In genomic region chr5:115256909-115257546, GRCm38 (mm10) we compare ENCODE assay signal across 25 mouse cellular contexts. TPM values are rescaled to one million over a fixed set of nuclear protein-coding genes. Genes with fewer than 3 reads are reported as not detected.
DNase-seq lines count a peak whose midpoint lies in the region; ATAC-seq and TF ChIP-seq lines count a peak whose summit lies in the region.
"Had no signal": no experiment of that assay in that cellular context is flagged by ENCODE, and none has a peak within 500 bp of the region (broad histone marks: within the 10 kb centered on the region; RNA-seq: fewer than 3 reads in every experiment).

No protein-coding gene starts in this region.

- peak; percentile 47 for DNase-seq in kidney, adult 11 months
- peak; percentile 48 to 58 for DNase-seq in kidney, postnatal 36 days
- no peak for DNase-seq in kidney, postnatal 14 days
- no peak for DNase-seq in stomach, postnatal 0 days (ENCODE audit: low spot score)
- DNase-seq: adrenal gland, postnatal 10 days; adrenal gland, postnatal 36 days; B cell, adult 2 months; cerebellum, adult 18-20 months; cerebellum, adult 9-11 months; gastrocnemius, postnatal 14 days; heart, adult 11 months had no signal

- no peaks in the 10 kb centered on the region for H3K27me3 ChIP-seq in kidney, embryonic 15.5 days
- no peaks in the 10 kb centered on the region for H3K27me3 ChIP-seq in intestine, embryonic 16.5 days (replicated peaks; ENCODE audit: control insufficient read depth, insufficient read depth, low read length)
- H3K27me3 ChIP-seq in stomach, postnatal 0 days (ENCODE audit: control insufficient read depth, insufficient read depth, low read length) = no peaks in the 10 kb centered on the region
- H3K27me3 ChIP-seq: CH12.LX; embryonic facial prominence, embryonic 12.5 days; embryonic facial prominence, embryonic 15.5 days; forebrain, embryonic 12.5 days; forebrain, embryonic 15.5 days; hindbrain, embryonic 12.5 days; hindbrain, embryonic 15.5 days; Patski had no signal

- TF ChIP-seq CTCF in stomach, postnatal 0 days (IDR thresholded peaks at IDR 0.05; ENCODE audit: low read depth) = no peak

- no peak overlapping the region for H3K27ac ChIP-seq in kidney, embryonic 15.5 days
- H3K27ac ChIP-seq in intestine, embryonic 16.5 days (ENCODE audit: low read length) = no peak overlapping the region
- no peak overlapping the region for H3K27ac ChIP-seq in stomach, postnatal 0 days (replicated peaks)
- H3K27ac ChIP-seq: embryonic facial prominence, embryonic 12.5 days; embryonic facial prominence, embryonic 15.5 days; forebrain, embryonic 12.5 days; forebrain, embryonic 15.5 days; gastrocnemius, adult 2 months; hindbrain, embryonic 12.5 days; hindbrain, embryonic 15.5 days had no signal

- H3K4me1 ChIP-seq in kidney, embryonic 15.5 days = no peaks in the 10 kb centered on the region
- no peaks in the 10 kb centered on the region for H3K4me1 ChIP-seq in intestine, embryonic 16.5 days (ENCODE audit: control insufficient read depth, insufficient read depth, low read length)
- no peaks in the 10 kb centered on the region for H3K4me1 ChIP-seq in stomach, postnatal 0 days (replicated peaks; ENCODE audit: control insufficient read depth, insufficient read depth)
- H3K4me1 ChIP-seq: embryonic facial prominence, embryonic 12.5 days; embryonic facial prominence, embryonic 15.5 days; forebrain, embryonic 12.5 days; forebrain, embryonic 15.5 days; hindbrain, embryonic 12.5 days; hindbrain, embryonic 15.5 days had no signal

- no peak for TF ChIP-seq EP300 in stomach, postnatal 0 days (optimal IDR thresholded peaks at IDR 0.05)

- no peaks in the 10 kb centered on the region for H3K9me3 ChIP-seq in kidney, embryonic 15.5 days (replicated peaks)
- no peaks in the 10 kb centered on the region for H3K9me3 ChIP-seq in intestine, embryonic 16.5 days (ENCODE audit: control insufficient read depth, low read length)
- no peaks in the 10 kb centered on the region for H3K9me3 ChIP-seq in stomach, postnatal 0 days (ENCODE audit: control insufficient read depth, low read length)
- H3K9me3 ChIP-seq: embryonic facial prominence, embryonic 12.5 days; embryonic facial prominence, embryonic 15.5 days; forebrain, embryonic 12.5 days; forebrain, embryonic 15.5 days; G1E; hindbrain, embryonic 12.5 days; hindbrain, embryonic 15.5 days had no signal

- WGBS in kidney, embryonic 15.5 days = 90% methylated on average over 10 of the region's 10 CpGs
- 82% methylated on average over 10 of the region's 10 CpGs for WGBS in intestine, embryonic 16.5 days
- 80% methylated on average over 10 of the region's 10 CpGs for WGBS in stomach, postnatal 0 days

- H3K9ac ChIP-seq in kidney, embryonic 15.5 days = no peak overlapping the region
- H3K9ac ChIP-seq in intestine, embryonic 16.5 days (ENCODE audit: low read depth, low read length) = no peak overlapping the region
- H3K9ac ChIP-seq in stomach, postnatal 0 days (ENCODE audit: low read length) = no peak overlapping the region
- H3K9ac ChIP-seq: embryonic facial prominence, embryonic 12.5 days; embryonic facial prominence, embryonic 15.5 days; forebrain, embryonic 12.5 days; forebrain, embryonic 15.5 days; hindbrain, embryonic 12.5 days; hindbrain, embryonic 15.5 days had no signal

- no peak overlapping the region for H3K4me2 ChIP-seq in kidney, embryonic 15.5 days
- H3K4me2 ChIP-seq in intestine, embryonic 16.5 days (ENCODE audit: low read depth, low read length) = no peak overlapping the region
- no peak overlapping the region for H3K4me2 ChIP-seq in stomach, postnatal 0 days (replicated peaks; ENCODE audit: low read depth)
- H3K4me2 ChIP-seq: embryonic facial prominence, embryonic 12.5 days; embryonic facial prominence, embryonic 15.5 days; forebrain, embryonic 12.5 days; forebrain, embryonic 15.5 days; heart, embryonic 11.5 days; hindbrain, embryonic 12.5 days; hindbrain, embryonic 15.5 days had no signal

- peaks cover 66% of the 10 kb centered on the region for H3K36me3 ChIP-seq in kidney, embryonic 15.5 days
- peaks cover 29% of the 10 kb centered on the region for H3K36me3 ChIP-seq in intestine, embryonic 16.5 days (ENCODE audit: control insufficient read depth, insufficient read depth, low read length)
- H3K36me3 ChIP-seq in stomach, postnatal 0 days (ENCODE audit: control insufficient read depth, insufficient read depth, low read length) = peaks cover 42% of the 10 kb centered on the region

- no peak for ATAC-seq in kidney, embryonic 15.5 days (replicated peaks; ENCODE audit: low FRiP score)
- ATAC-seq in intestine, embryonic 16.5 days = peak; percentile 53; the same call in 1 of the 2 replicates
- ATAC-seq in stomach, postnatal 0 days (ENCODE audit: low FRiP score, low TSS enrichment) = no peak; the same call in 1 of the 2 replicates
- ATAC-seq in frontal cortex, adult (ENCODE audit: low TSS enrichment) = no peak
- ATAC-seq: forebrain, embryonic 15.5 days; Patski had no signal

- no peak overlapping the region for H3K4me3 ChIP-seq in kidney, embryonic 15.5 days (replicated peaks)
- no peak overlapping the region for H3K4me3 ChIP-seq in intestine, embryonic 16.5 days (ENCODE audit: low read length)
- no peak overlapping the region for H3K4me3 ChIP-seq in stomach, postnatal 0 days (ENCODE audit: low read depth, low read length)
- H3K4me3 ChIP-seq: embryonic facial prominence, embryonic 12.5 days; embryonic facial prominence, embryonic 15.5 days; forebrain, embryonic 12.5 days; forebrain, embryonic 15.5 days; gastrocnemius, adult 2 months; hindbrain, embryonic 12.5 days; hindbrain, embryonic 15.5 days had no signal

RNA-seq across cellular contexts. Expression of gene Rnf10, which starts 15.7 kb away (rescaled TPM):
- polyA plus RNA-seq in kidney, embryonic 15.5 days (2015; fragmentation: Nextera tagmentation; extraction: Ambion mirVana) = 134 and 142 TPM in 2 replicates
- 90.4 and 92.6 TPM in 2 replicates for polyA plus RNA-seq in intestine, embryonic 16.5 days (2015; fragmentation: Nextera tagmentation; extraction: Ambion mirVana)
- 84.0 and 93.0 TPM in 2 replicates for polyA plus RNA-seq in stomach, postnatal 0 days (2015; fragmentation: Nextera tagmentation; extraction: Ambion mirVana)

RNA-seq across cellular contexts. Expression of gene Pop5, which starts 21.4 kb away (rescaled TPM):
- 114 and 123 TPM in 2 replicates for polyA plus RNA-seq in kidney, embryonic 15.5 days (2015; fragmentation: Nextera tagmentation; extraction: Ambion mirVana)
- polyA plus RNA-seq in intestine, embryonic 16.5 days (2015; fragmentation: Nextera tagmentation; extraction: Ambion mirVana) = 124 and 141 TPM in 2 replicates
- 83.9 and 85.3 TPM in 2 replicates for polyA plus RNA-seq in stomach, postnatal 0 days (2015; fragmentation: Nextera tagmentation; extraction: Ambion mirVana)

RNA-seq across cellular contexts. Expression of gene Coq5, which starts 22.4 kb away (rescaled TPM):
- 51.0 and 51.2 TPM in 2 replicates for polyA plus RNA-seq in kidney, embryonic 15.5 days (2015; fragmentation: Nextera tagmentation; extraction: Ambion mirVana)
- polyA plus RNA-seq in intestine, embryonic 16.5 days (2015; fragmentation: Nextera tagmentation; extraction: Ambion mirVana) = 64.2 and 72.9 TPM in 2 replicates
- 32.6 and 32.9 TPM in 2 replicates for polyA plus RNA-seq in stomach, postnatal 0 days (2015; fragmentation: Nextera tagmentation; extraction: Ambion mirVana)

RNA-seq across cellular contexts. Expression of gene Dynll1, which starts 43.8 kb away (rescaled TPM):
- polyA plus RNA-seq in kidney, embryonic 15.5 days (2015; fragmentation: Nextera tagmentation; extraction: Ambion mirVana) = 1,617 and 1,807 TPM in 2 replicates
- polyA plus RNA-seq in intestine, embryonic 16.5 days (2015; fragmentation: Nextera tagmentation; extraction: Ambion mirVana) = 1,024 and 1,116 TPM in 2 replicates
- 1,661 and 1,792 TPM in 2 replicates for polyA plus RNA-seq in stomach, postnatal 0 days (2015; fragmentation: Nextera tagmentation; extraction: Ambion mirVana)

Comparison
In these comparisons a context has a peak if more than half of its experiments do, and no peak if none do; other contexts are left out.
1. DNase-seq: peak in kidney, adult 11 months (single experiment) and kidney, postnatal 36 days (2 of 2); none in kidney, postnatal 14 days (single experiment) and stomach, postnatal 0 days (single experiment).